Mouse (Mus musculus): ENCODE measurements around the gene Bnip1.

Bnip1 gene

DNA sequence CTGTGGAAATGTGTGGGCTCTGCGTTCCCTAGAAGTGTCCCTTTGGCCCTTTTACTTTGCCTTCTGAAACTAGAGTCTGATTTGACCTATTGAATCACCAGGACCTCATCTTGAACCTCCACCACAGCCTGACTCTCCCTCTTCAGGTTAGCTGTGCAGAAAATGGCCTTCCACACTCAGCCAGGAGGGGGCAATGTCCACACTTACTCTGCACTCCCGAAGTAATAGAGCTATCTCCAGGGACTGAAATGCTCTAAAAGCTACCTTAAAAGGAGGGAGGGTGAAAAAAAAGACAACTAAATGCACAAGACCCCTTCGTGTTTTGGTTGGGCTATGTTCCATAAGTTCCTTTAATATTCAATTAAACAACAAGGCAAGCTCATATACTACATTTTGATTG lies 13.9 kb downstream of the Bnip1 start:
- peak; percentile 65 to 73 for DNase-seq

DNA sequence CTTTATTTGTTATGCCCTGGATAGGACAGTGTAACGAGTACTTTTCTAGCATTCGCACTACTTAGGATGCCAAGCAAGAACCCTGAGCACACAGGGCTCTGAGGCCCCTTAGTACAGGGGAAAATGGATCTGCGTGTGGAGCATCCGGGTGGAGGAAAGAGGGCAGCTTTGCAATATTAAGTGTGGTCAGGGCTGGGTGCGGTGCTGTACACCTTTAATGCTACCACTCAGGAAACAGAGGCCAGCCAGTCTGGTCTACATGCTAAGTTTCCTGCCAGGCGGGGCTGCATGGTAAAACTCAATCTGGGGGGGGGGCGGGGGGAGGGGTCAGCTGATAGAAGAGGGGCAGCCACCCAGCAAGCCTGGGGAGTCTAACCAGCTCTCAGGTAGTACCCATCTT lies 14.5 kb downstream of the Bnip1 start:
- DNase-seq, result no peak

DNA sequence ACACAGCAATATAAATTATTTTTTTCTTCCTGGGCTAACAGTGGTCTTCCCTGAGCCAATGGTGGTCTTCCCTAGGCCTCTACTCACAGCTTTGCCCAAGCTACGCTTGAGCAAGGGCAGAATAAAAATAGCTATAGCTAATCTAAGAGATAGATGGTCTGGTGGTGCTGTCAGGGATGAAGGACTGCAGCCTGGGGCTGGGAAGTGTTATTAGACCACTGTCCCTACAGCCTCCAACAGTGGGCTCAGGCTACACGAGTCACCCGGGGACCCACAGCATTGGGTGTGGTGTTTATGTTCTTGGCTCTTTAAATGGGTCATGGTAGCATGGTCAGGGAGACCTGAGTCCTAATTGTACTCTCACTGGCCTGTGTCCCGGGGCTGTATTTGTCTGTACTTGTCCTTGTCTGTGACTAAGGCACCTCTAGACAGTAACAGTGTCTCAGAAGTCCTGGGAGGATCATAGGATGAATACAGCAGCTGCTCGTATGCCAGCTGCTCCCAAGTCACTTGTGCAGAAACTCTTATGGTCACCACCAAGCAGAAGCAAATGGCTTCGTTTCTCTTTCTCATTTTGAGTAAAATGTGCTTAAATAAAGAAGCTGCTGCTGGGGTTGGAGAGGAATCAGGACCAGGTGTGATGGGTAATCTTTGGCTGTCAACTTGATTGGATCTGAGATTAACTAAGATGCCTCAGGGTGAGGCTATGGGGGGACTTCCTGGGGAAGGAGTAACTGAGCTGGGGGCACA lies 16.7 kb downstream of the Bnip1 start:
- DNase-seq, result no peak

DNA sequence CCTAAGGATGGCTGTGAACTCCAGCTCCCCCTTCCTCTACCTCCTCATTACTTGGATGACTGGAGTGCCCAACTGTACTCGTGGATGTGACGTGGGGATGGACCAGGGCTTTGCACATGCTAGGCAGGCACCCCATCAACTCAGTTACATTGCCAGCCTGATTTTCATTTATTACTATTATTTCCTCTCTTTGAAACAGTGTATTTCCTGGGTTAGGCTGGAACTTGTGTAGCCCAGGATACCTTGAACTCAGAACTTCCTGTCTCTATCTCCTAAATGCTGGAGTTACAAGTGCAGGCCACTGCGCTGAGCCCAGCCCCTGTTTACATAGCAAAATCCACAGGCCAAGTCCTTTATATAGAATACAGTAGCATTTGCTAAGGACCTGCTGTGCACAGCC lies 22.0 kb downstream of the Bnip1 start:
- no peak for DNase-seq

DNA sequence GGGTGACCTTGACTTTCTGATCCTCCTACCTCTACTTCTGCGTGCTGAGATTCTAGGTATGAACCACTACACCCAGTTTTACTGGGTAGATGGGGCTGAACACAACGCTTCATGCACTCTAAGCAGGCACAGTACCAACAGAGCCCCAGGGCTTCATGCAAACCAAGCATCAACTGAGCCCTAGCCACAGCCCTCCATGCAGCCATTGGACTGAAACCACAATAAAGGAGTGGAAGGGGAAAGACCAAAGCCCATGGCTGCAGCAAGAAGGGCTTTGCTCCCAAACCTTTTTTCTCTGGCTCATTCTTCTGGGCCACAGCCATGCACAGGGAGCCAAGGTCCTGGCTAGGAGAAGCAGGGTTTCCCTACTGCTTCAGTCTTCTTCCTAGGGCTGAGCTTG lies 31.7 kb downstream of the Bnip1 start:
- no peak for DNase-seq

DNA sequence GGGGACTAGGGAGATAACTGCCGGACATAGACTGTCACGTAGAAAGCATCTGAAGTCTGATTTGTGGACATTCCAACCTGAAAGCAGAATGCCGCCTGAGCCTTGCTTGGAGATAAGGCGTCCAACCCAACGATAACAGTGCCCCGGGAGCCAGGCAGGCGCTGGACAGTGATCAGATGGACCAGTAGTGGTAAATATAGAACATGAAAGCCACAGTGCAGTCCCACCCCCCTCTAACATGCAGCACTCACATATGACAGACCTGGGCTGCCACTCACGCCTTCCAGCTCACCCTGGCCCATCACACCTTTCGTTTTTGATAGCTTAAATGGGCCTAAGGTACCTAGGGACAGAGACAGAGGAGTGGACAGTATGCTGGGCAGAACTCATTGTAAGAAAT lies 32.6 kb downstream of the Bnip1 start:
- DNase-seq, result no peak

DNA sequence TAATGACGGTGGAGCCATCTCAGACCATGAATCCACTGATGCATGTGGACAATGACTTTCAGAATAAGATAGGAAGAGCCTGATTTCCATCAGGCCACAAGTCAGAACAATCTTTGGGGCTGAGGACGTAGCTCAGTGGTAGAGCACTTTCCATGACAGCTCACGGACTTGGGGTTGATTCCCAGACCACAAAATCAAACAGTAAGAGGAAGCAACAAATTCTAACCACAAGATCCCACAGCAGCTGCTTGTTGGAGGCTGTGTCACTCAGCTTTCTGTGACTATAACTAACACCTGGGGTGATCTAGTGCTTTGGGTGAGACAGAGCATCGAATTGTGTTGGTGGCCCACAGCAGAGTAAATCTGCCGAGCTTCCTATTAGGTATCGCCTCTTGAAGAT lies 35.9 kb downstream of the Bnip1 start:
- no peak for DNase-seq

DNA sequence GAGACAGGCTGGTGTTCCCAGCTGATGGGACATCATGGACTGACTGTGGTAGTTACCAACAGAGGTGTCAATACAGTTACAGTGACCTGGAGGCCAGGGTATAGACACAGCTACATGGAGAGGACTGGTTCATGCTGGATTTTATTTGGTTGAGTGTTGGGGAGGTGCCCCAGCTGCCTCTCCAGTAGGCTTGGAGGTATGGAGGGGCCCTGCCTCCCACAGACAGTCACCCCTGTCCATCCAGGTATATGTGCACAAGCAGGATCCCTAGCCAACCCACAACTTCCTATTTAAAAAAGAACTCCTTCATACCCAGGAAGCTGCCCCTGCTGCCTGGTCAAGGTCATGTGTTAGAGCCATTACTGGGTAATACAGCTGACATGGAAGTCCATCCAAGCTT lies 36.9 kb downstream of the Bnip1 start:
- no peak for DNase-seq

DNA sequence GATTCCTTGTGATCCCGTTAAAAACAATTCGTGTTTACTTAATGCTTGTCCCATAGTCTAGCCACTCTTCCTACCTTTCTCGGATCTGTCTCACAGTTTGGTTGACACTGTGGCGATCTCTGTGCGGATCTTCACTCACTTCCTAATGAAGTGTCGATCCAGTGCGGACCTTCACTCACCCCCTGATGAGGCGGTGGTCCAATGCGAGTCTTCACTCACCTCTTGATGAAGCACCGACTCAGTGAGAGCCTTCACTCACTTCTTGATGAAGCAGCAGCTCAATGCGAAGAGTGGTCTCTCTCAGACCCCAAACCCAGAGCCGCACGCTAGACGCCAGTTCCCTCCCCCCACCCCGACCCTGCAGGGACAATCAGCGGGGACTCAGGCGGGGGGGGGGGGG lies 45.3 kb downstream of the Bnip1 start:
- no peak for DNase-seq

DNA sequence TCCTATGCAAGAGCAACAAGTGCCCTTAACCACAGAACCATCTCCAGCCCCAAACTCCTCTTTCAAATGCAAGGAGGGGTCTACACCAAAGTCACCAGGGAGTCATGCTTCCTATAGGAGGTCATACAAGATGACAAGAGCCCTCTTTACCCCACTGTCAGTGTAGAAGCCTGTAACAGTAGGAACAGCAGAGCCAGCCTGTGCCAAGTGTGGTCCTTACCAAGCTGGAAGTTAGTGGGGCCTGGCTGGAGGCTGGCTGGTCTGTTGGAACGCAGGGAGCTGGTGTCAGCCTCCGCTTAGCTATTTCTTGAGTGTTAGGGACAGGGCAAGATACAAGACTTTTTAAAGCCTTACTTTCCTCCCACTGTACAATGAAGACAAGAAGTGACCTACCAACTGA lies 52.9 kb downstream of the Bnip1 start:
- DNase-seq, result no peak

DNA sequence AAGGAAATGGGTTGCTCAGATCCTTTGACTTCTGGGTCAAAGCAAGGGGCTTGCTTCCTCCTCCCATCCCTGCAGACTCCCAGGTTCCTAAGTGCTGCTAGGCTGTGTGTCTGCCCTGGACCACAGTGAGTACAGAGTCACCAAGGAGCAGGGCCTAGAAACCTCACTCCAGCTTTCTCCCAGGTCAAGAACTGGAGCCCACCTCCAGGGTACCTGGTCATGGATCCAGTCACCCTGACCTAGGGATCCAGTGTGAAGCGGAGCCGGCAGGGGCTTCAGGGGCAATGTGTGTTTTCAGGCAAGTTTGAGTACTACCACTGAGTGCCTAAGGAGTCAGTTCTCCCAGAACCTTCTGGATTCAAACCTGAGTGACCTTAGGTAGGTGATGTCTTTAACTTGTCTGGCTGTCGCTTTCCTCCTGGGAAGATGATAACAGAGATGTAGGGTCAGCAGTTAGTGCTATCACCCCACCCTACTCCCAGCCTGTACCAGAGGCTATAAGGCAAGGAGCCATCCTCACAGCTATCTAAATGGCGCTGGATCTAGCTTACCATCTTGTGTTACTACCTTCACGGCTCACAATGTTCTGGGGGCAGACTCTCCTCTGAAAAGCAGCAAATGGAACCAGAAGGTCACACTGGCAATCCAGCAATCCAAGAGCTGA lies 53.6 kb downstream of the Bnip1 start:
- DNase-seq, result no peak

DNA sequence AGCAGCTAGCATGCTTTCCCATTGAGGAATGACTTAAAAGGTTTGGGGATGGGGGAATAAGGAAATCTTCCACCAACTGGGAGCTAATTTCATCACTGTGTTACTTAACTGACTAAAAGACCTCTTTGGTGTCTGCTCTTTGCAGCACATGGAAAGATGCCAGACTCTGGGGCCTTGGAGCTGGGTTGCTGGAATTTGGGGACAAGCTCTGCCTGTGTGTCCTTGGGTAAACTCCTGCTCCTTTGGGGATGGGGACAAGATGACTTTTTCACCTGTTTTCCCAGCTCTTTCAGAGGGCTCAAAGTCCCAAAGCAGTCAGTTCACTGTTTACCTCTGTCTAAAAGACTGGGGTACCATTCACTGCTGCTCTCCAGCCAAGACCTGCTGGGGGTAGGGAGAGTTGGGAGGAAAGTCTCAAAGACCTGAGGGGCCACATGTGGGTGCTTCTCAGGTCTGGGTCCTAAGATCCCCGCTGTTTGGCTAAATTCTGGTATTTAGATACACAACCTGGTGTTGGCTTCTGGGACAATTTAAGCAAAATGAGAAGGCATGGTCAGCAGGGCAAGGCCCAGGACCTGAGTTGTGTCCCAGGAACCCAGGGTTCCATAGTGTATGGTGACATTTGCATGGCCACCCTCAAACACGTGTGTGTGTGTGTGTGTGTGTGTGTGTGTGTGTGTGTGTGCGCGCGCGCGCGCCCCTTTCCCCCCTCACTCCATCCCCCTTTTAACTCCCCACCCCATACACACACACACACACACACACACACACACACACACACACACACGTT lies 54.3 kb downstream of the Bnip1 start:
- DNase-seq, result no peak

DNA sequence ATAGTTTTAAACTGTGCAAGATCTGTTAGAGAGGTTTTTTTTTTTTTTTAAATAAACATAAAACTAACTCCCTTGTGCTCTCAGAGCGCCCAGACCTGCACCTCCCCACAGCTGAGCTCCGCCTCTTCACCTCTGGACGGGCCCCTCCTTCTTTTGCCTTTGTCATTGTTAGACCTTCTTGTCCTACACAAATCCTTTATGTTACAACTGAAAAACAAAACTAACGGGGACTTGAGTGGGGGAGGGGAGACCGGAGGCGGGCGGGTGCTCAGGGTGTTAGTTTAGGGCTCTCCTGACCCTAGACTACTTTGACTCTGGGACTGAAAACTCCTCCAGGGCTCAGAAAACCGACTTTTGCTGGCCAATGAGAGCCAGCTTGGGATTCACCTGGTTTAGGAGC lies 55.1 kb downstream of the Bnip1 start:
- DNase-seq, result no peak

DNA sequence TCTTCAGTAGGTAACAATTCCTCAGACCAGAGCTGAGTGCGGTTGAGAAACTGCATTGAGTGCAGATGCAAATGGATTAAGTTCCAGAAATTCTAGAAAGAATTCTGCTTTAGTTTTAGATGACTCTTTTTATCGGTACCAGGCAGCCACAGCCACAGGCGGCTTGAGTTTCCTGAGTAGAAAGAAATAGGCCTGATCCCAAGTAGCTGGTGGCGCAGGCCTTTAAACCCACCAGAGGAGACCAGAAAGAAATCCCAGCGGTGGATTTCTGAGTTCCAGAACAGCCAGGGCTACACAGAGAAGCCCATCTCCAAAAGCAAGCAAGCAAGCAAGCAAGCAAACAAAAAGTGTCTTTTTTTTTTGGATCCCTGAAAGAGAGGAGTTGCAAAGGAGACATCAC lies 55.5 kb downstream of the Bnip1 start:
- no peak for DNase-seq

DNA sequence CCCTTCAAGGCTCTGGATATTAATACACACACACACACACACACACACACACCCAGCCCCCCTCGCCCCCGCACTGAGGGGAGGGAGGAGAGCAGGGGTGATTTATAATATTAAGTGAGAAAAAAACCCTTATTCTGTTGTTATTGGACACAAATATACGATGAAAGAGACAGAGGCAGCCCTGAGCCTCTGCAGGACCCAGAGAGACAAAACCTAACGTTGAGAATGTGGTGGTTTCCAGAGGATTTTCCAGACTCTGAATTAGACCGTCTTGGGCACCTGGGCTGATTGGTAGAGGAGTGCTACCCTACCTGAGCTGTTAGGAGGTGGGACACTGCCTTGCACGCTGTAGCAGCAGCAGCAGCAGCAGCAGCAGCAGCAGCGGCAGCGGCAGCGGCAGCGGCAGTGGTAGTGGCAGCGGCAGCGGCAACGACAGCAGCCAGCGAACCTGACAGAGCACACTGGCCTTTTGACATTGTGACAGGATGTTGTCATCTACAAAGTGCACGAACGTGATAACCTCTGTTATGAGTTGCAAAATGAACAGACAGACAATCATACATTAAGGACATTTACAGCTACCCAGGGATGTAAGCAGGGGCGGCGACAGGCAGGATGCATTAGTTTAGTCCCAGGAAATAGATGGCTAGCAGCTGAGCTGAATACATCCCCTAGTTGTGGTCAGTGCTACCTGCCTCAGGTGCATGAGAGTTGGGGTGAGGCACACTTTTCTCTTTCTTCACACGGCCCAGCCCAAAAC lies 56.1 kb downstream of the Bnip1 start:
- DNase-seq, result no peak

DNA sequence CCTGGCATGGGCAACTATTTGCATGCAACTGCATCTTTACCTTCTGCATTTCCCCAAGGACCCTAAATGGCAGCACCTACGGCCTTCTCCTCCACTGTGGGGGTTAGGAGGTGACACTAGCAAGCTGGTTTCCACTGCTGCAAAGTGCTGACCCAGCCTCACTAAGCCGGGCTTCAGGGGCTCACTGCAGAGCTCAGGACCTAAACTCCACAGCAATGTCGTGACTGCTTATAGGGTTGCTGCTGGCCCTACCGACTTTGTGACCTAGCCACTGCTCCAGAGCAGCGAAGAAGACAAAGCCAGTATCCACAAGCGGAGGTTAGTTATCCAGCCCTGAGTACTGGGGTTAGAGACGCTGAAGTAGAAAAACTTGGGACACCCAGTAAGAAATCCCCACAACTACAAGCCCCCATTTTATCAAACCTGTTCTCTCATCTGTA lies 56.7 kb downstream of the Bnip1 start:
- no peak for DNase-seq

DNA sequence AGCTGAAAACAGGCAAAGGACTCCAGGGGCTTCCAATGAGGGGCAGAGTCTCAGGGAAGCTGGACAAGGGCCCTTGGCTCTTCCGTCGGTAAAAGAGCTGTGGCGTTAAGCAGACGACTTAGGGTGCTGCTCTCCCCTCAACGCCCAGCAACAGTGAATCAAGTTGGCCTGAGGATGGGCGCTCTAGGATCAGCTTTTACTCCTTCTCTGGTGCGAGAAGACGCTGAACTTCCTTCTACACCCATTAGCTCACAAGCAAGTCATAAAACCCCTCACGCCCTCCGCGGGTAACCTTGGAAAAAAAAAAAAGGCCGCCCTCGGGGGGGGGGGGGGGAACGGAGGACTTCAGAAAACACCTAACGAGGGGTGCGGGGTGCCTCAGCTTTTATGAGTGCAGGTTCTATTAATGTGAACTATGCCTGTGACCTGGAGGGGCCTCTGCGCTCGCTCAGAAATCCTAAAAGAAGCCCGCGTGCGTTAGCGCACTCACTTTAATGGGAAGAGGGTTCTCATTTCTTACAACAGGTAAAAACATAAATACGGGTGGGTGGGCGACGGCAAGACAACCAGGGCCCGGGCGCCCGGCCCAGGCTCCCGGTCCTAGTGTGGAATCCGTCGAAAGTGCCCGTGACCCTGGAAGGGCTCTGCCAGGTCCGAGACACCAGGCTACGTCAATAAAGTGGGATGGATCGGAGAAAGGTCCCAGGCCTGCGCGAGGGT lies 57.5 kb downstream of the Bnip1 start:
- no peak for DNase-seq

DNA sequence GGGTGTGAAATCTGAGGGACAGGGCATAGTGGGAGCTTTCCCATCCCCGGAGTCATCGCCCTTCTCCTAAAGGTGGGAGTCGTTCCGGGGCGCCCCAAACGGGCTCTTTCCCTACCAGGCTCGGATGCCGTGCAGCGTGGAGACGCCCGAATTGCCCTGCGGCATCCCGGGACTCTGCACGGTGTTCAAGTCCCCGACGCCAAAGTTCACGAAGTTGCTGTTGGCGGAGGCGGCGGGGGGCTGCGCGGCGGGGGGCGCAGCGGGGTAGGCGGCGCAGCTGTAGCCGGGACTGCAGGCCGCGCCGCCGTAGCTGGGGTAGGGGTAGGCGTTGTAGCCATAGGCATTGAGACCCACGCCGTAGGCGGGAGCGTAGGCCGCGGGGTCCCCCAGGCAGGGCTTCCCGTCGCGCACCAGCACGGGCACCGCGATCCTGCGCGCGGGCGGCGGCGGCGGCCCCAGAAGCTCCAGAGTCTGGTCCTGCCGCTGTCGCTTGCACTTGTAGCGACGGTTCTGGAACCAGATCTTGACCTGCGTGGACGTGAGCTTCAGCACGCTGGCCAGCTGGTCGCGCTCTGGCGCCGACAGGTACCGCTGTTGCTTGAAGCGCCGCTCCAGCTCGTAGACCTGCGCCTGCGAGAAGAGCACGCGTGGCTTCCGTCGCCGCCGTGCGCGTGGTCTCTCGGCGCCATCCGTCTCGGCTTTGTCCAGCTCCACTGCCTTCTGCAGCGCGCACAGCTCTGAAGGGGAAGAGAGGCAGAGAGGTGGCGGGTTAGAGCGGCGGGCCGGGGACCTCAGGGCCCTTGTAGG lies 58.2 kb downstream of the Bnip1 start:
- DNase-seq, result no peak

DNA sequence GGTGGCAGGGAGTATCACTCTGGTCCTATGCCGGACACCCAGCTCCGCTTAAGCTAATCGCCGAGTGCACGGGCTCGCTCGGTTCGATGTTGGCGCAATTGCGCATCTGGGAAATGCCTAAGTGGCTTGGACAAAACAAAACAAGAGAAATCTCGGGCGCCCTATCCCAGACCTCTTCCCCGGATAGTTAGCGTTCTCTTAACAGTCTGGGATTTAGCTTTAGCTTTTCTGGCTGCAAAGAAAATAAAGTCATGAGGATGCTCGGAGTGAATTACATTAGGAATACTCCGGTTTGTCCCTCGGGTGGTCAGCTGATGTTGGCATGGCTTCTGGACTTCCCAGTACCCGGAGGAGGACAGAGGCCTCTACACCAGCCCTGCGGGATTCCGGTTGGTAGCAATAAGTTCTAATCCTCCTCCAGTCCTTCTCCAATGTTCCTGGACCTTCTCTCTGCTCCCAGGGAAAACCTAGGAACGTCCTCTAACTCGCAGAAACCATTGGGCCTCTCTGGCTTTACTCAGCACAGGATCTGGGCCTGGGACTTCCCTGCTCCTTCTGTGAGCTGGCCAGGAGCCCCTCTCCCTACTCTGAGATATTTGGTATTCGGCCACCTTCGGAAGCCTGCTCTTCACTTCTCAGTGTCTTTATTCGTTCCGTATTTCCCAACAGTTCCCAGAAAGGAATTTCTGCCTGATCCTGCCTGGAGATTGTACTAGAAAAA lies 59.0 kb downstream of the Bnip1 start:
- no peak for DNase-seq

DNA sequence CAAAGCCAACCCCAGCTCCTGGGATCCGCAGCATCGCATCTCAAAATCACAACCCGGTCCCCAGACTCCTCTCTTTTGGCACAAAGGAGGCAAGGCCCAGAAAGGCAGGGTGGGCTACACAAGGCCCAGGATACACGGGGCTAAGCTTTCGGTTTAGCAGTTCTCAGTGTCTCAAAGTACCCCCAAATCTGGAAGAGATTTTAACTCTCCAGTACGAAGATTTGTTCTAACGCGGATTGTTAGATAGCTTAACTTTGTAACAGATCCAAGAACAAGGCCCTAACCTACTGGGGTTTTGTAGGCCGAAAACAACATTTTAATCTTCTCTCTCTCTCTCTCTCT lies 59.5 kb downstream of the Bnip1 start:
- no peak for DNase-seq

Data from kidney, postnatal 25 days (tissue).